Mouse (Mus musculus) intestine, embryonic 14.5 days (tissue): ENCODE data around the gene Pbxip1. TPM values are rescaled to one million over a fixed set of nuclear protein-coding genes. Genes with fewer than 3 reads are reported as not detected.

Source experiments
- ATAC-seq: fragments of 200-750 bp; cut with Nextera tagmentation; replicated peaks from 2 replicates; pipeline ENCODE4 v1.8.0; 2017; ENCODE audit warnings: low read depth, moderate number of reproducible peaks, moderate TSS enrichment, moderate library complexity; ENCODE audit not compliant: low FRiP score, low TSS enrichment
- DNase-seq: peaks from one replicate; pipeline ENCODE4 v3.0.0-alpha.2; 2018; ENCODE audit warnings: low spot score
- H3K27ac ChIP-seq: fragments of 300-500 bp; sonication (generic); 2 replicates; pipeline ENCODE4 v1.5.1; 2014; ENCODE audit warnings: low read depth, mild to moderate bottlenecking, control low read depth
- H3K27me3 ChIP-seq: fragments of 300-500 bp; sonication (generic); replicated peaks from 2 replicates; pipeline ENCODE4 v1.6.1; 2014; ENCODE audit warnings: low read length, control low read depth; ENCODE audit not compliant: control insufficient read depth, insufficient read depth
- H3K36me3 ChIP-seq: fragments of 300-500 bp; sonication (generic); 2 replicates; pipeline ENCODE4 v1.6.1; 2014; ENCODE audit warnings: low read length, control low read depth; ENCODE audit not compliant: control insufficient read depth, insufficient read depth
- H3K4me1 ChIP-seq: fragments of 300-500 bp; sonication (generic); replicated peaks from 2 replicates; pipeline ENCODE4 v1.6.1; 2014; ENCODE audit warnings: low read length, control low read depth, mixed read lengths; ENCODE audit not compliant: control insufficient read depth, insufficient read depth
- H3K4me2 ChIP-seq: fragments of 300-500 bp; sonication (generic); 2 replicates; pipeline ENCODE4 v1.6.1; 2014; ENCODE audit warnings: low read length
- H3K4me3 ChIP-seq: fragments of 300-500 bp; sonication (generic); 2 replicates; pipeline ENCODE4 v1.5.1; 2014; ENCODE audit warnings: low read depth, low read length, control low read depth, mixed read lengths
- H3K9ac ChIP-seq: fragments of 300-500 bp; sonication (generic); 2 replicates; pipeline ENCODE4 v1.6.1; 2014; ENCODE audit warnings: mild to moderate bottlenecking, low read length
- H3K9me3 ChIP-seq: fragments of 300-500 bp; sonication (generic); 2 replicates; pipeline ENCODE4 v1.6.1; 2016; ENCODE audit warnings: low read length, control low read depth; ENCODE audit not compliant: control insufficient read depth
- WGBS: fragments of 180-500 bp; shearing (Covaris S2); extraction: QIAGEN DNeasy Blood & Tissue Kit; methylation state at CpG from one replicate; pipeline ENCODE4 v1.1.7; 2014; 5-methylcytosine and 5-hydroxymethylcytosine counted together
- polyA plus RNA-seq: library from polyadenylated mRNA; unstranded; fragments of >200 nt; fragmentation: Nextera tagmentation; extraction: Ambion mirVana; gene quantifications from 2 replicates; pipeline ENCODE4 v1.2.1, GENCODE M21; 2014

The Pbxip1 gene
- polyA plus RNA-seq, 1 experiment from 2014 or later = 20.3 TPM

- no peak for DNase-seq
- no peak within 1 kb of the TSS for H3K27ac ChIP-seq
- H3K36me3 ChIP-seq = peaks cover 26% of the 10 kb centered on the region
- WGBS = 89% methylated on average over 5 of the region's 5 CpGs
- H3K4me1 ChIP-seq = no peaks in the 10 kb centered on the region
- no peaks in the 10 kb centered on the region for H3K27me3 ChIP-seq
- no peak within 1 kb of the TSS for H3K4me2 ChIP-seq
- no peak for ATAC-seq
- H3K4me3 ChIP-seq = no peak within 1 kb of the TSS
- no peak within 1 kb of the TSS for H3K9ac ChIP-seq
- no peaks in the 10 kb centered on the region for H3K9me3 ChIP-seq
These were observed 33.8 kb upstream of the Pbxip1 start, which contains the start of gene Lenep for GRCm38 (mm10) chr3:89402693-89403092. TSS of gene Lenep (minus strand) at chr3:89402793.

GRCm38 (mm10) chr3:89406887-89407286 is 29.6 kb upstream of the Pbxip1 start:
- Histone ChIP-seq H3K4me2 (no peak overlapping the region), H3K4me3 (no peak overlapping the region), H3K9ac (no peak overlapping the region), H3K4me1 (peaks cover 5% of the 10 kb centered on the region; the same call in 1 of the 2 replicates), H3K9me3 (no peaks in the 10 kb centered on the region), H3K36me3 (peaks cover 24% of the 10 kb centered on the region), H3K27ac (no peak overlapping the region), H3K27me3 (no peaks in the 10 kb centered on the region)
- ATAC-seq = no peak
- WGBS = 87% methylated on average over 6 of the region's 6 CpGs
- DNase-seq = no peak

DNA sequence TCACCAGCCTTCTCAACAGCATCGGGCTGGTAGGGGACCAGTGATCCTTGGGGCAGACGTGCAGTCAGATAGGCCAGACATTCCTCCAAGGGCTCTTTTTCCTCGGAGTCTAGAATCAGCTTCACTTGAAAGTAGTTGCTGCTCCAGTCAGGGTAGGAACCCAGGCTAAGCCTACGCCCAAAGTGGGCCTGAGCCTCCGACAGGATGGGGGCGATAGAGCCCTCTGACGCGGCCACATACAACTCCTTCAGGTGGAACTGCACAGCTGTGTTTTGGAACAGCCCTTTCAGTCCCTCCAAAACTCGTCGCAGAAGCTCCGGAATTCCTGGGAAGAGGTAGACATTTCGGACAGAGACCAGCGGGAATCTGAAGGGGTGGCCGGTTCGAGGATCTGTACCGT is 28.1 kb upstream of the Pbxip1 start:
- H3K36me3 ChIP-seq = peaks cover 28% of the 10 kb centered on the region
- no peaks in the 10 kb centered on the region for H3K9me3 ChIP-seq
- no peak for DNase-seq
- H3K4me1 ChIP-seq = peaks cover 5% of the 10 kb centered on the region; the same call in 1 of the 2 replicates
- H3K27ac ChIP-seq = no peak overlapping the region
- no peak overlapping the region for H3K4me2 ChIP-seq
- ATAC-seq = no peak
- 66% methylated on average over 16 of the region's 16 CpGs for WGBS
- no peaks in the 10 kb centered on the region for H3K27me3 ChIP-seq
- H3K4me3 ChIP-seq = no peak overlapping the region
- H3K9ac ChIP-seq = no peak overlapping the region

- Histone ChIP-seq H3K27me3 (no peaks in the 10 kb centered on the region), H3K36me3 (peaks cover 28% of the 10 kb centered on the region), H3K9ac (no peak overlapping the region), H3K4me2 (no peak overlapping the region), H3K27ac (no peak overlapping the region), H3K4me3 (no peak overlapping the region), H3K9me3 (no peaks in the 10 kb centered on the region), H3K4me1 (peaks cover 5% of the 10 kb centered on the region; the same call in 1 of the 2 replicates)
- no peak for DNase-seq
- 94% methylated on average over 3 of the region's 3 CpGs for WGBS
- ATAC-seq = no peak
These were observed 26.8 kb upstream of the Pbxip1 start for GRCm38 (mm10) chr3:89409701-89410100.

GRCm38 (mm10) chr3:89410864-89411263 is 25.6 kb upstream of the Pbxip1 start:
- peaks cover 29% of the 10 kb centered on the region for H3K36me3 ChIP-seq
- H3K4me1 ChIP-seq = peaks cover 5% of the 10 kb centered on the region; the same call in 1 of the 2 replicates
- no peaks in the 10 kb centered on the region for H3K9me3 ChIP-seq
- no peak overlapping the region for H3K27ac ChIP-seq
- peak overlapping the region; percentile 56 for H3K9ac ChIP-seq
- 77% methylated on average over 10 of the region's 10 CpGs for WGBS
- peak overlapping the region; percentile 88 for H3K4me2 ChIP-seq
- no peak for DNase-seq
- H3K27me3 ChIP-seq = no peaks in the 10 kb centered on the region
- no peak for ATAC-seq
- peak overlapping the region; percentile 73 for H3K4me3 ChIP-seq

DNA sequence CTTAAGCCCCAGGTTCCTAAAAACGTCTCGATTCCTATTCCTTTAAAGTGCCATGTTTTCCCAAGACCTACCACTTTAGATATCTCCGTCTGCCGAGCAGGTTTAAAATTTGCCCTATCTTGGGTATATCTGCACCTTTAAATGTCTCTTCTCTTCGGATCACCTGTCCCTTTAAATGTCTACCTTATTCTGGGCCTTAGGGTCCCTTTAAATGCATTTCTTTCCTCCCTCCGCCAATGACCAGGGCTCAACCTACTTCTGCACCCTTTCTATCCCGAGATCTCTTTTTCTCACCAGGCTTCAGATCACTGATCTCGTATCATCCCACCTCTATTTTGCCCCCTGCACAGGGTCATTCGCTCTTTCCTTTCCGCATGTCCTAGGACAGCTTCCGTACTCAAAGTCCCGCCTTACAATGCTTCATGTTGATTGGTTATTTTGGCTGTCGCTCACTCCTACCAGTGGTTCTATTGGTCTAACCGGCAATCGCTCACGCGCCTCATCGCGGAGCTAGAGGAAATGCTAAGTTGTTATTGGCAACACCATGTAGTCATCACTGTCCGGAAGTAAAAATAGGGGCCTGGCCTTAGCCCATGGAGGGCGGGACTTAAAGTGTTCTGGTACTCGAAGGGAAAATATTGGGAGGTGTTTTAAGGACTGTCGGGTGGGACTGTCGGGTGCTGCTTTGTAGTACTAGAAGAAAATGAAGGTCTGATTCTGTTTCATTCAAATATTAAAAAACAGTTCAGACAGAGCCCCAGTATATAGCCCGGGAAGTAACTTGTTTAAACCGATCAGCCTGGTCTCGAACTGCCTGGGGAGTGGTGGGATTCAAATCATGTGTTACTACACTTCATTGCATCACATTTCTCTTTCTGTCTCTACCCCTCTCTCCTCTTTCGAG is 24.8 kb upstream of the Pbxip1 start, which contains the start of gene Flad1:
Flad1 (minus strand) TSS at position 381 of the 904 bp plus-strand sequence.
- no peaks in the 10 kb centered on the region for H3K27me3 ChIP-seq
- peak within 1 kb of the TSS; percentile 56 for H3K9ac ChIP-seq
- peaks cover 32% of the 10 kb centered on the region for H3K36me3 ChIP-seq
- ATAC-seq = peak; percentile 100
- no peaks in the 10 kb centered on the region for H3K9me3 ChIP-seq
- WGBS = 5% methylated on average over 28 of the region's 28 CpGs
- peak within 1 kb of the TSS; percentile 73 for H3K4me3 ChIP-seq
- peak; percentile 100 for DNase-seq
- H3K4me2 ChIP-seq = peak within 1 kb of the TSS; percentile 88
- peaks cover 6% of the 10 kb centered on the region for H3K4me1 ChIP-seq
- H3K27ac ChIP-seq = no peak within 1 kb of the TSS

DNA sequence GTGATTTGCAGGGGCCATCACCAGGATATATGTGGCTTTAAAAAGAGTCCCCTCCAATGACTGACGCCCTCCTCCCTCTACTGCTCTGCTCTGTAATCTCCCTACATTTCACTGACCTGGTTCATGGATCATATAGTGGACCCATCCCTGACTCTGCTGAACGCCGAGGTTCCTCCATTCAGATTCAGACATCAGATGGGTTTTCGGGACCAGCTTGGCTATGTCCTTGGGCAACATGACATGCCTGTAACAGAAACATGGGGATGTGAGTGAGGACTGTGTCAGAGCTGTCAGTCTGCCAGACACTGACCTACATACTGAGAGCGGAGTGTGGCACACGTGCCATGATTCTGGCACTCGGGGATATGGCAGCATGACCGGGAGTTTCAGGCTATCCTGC is 20.3 kb upstream of the Pbxip1 start:
- H3K9me3 ChIP-seq = no peaks in the 10 kb centered on the region
- DNase-seq (no peak), ATAC-seq (no peak)
- H3K27ac ChIP-seq = no peak overlapping the region
- no peaks in the 10 kb centered on the region for H3K27me3 ChIP-seq
- H3K4me3 ChIP-seq = no peak overlapping the region
- no peak overlapping the region for H3K4me2 ChIP-seq
- no peak overlapping the region for H3K9ac ChIP-seq
- H3K36me3 ChIP-seq = peaks cover 32% of the 10 kb centered on the region
- peaks cover 17% of the 10 kb centered on the region for H3K4me1 ChIP-seq
- WGBS = 95% methylated on average over 8 of the region's 8 CpGs

GRCm38 (mm10) chr3:89417131-89417530 is 19.4 kb upstream of the Pbxip1 start:
- peak overlapping the region; percentile 98 for H3K27ac ChIP-seq
- no peak for ATAC-seq
- H3K9ac ChIP-seq = peak overlapping the region; percentile 60
- peaks cover 20% of the 10 kb centered on the region for H3K4me1 ChIP-seq
- H3K4me3 ChIP-seq = peak overlapping the region; percentile 84
- no peak for DNase-seq
- peaks cover 32% of the 10 kb centered on the region for H3K36me3 ChIP-seq
- no peaks in the 10 kb centered on the region for H3K27me3 ChIP-seq
- 16% methylated on average over 2 of the region's 2 CpGs for WGBS
- no peaks in the 10 kb centered on the region for H3K9me3 ChIP-seq
- peak overlapping the region; percentile 94 for H3K4me2 ChIP-seq
